Mouse (Mus musculus) testis, postnatal 14 days (tissue): ENCODE measurements around the gene Foxn3.
A peak's percentile ranks its signal among the peaks of the same experiment; 100 is the strongest.

Source experiments
- DNase-seq: peaks from one replicate; pipeline ENCODE4 v3.0.0; 2021; ENCODE audit warnings: low spot score

Foxn3 gene

GRCm38 (mm10) chr12:99467256-99467883 lies 96.0 kb downstream of the Foxn3 start:
- no peak for DNase-seq

GRCm38 (mm10) chr12:99466426-99466825 lies 97.0 kb downstream of the Foxn3 start:
- no peak for DNase-seq

GRCm38 (mm10) chr12:99464291-99464690 lies 99.1 kb downstream of the Foxn3 start:
- no peak for DNase-seq

- DNase-seq: no peak
Observed at GRCm38 (mm10) chr12:99462846-99463245, 100.5 kb downstream of the Foxn3 start.

- no peak for DNase-seq
Observed at GRCm38 (mm10) chr12:99462302-99462701, 101.1 kb downstream of the Foxn3 start.

- DNase-seq: no peak
Observed at GRCm38 (mm10) chr12:99457521-99458205, 105.7 kb downstream of the Foxn3 start.

GRCm38 (mm10) chr12:99455580-99455979 lies 107.8 kb downstream of the Foxn3 start:
- DNase-seq: no peak

- no peak for DNase-seq
Observed at GRCm38 (mm10) chr12:99454394-99454793, 109.0 kb downstream of the Foxn3 start.

GRCm38 (mm10) chr12:99453797-99454196 lies 109.6 kb downstream of the Foxn3 start:
- DNase-seq: no peak

GRCm38 (mm10) chr12:99450076-99450475 lies 113.3 kb downstream of the Foxn3 start:
- no peak for DNase-seq

- no peak for DNase-seq
Observed at GRCm38 (mm10) chr12:99447791-99448190, 115.6 kb downstream of the Foxn3 start.

- DNase-seq: no peak
Observed at GRCm38 (mm10) chr12:99445018-99445674, 118.2 kb downstream of the Foxn3 start.

- no peak for DNase-seq
Observed at GRCm38 (mm10) chr12:99442819-99443218, 120.6 kb downstream of the Foxn3 start.

- DNase-seq: no peak
Observed at GRCm38 (mm10) chr12:99440953-99441352, 122.4 kb downstream of the Foxn3 start.

GRCm38 (mm10) chr12:99440022-99440421 lies 123.4 kb downstream of the Foxn3 start:
- DNase-seq: no peak

- no peak for DNase-seq
Observed at GRCm38 (mm10) chr12:99435189-99435588, 128.2 kb downstream of the Foxn3 start.

- peak; percentile 79 for DNase-seq
Observed at GRCm38 (mm10) chr12:99433402-99433801, 130.0 kb downstream of the Foxn3 start.

GRCm38 (mm10) chr12:99431541-99431940 lies 131.8 kb downstream of the Foxn3 start:
- no peak for DNase-seq

GRCm38 (mm10) chr12:99430992-99431391 lies 132.4 kb downstream of the Foxn3 start:
- no peak for DNase-seq

- no peak for DNase-seq
Observed at GRCm38 (mm10) chr12:99429101-99429500, 134.3 kb downstream of the Foxn3 start.

GRCm38 (mm10) chr12:99426207-99426916 lies 137.0 kb downstream of the Foxn3 start:
- DNase-seq: no peak

- DNase-seq: peak; percentile 33
Observed at GRCm38 (mm10) chr12:99419396-99419760, 144.0 kb downstream of the Foxn3 start.
